Mouse (Mus musculus) Patski (cell line): ENCODE measurements at regions not wholly inside any gene's neighbourhood (a gene's known extent, or its start where the extent isn't known, plus 50 kb on each side); places are given as distances from the start of the nearest gene placed in this dataset.
"Not testable (repeated sequence)": the region's sequence is repeated elsewhere in the genome, so short reads cannot be mapped to it uniquely, and the experiment has no call there.

Experiments used
- ATAC-seq: fragments of 100-300 bp; one replicate; pipeline ENCODE4 v1.8.0; 2021
- CTCF ChIA-PET: fragments of 350-600 bp; sonication (Branson Sonifier 250); formaldehyde crosslinking; loops from one replicate; lab custom pipeline; 2022; ENCODE audit warnings: inconsistent platforms; lab: Charles Lee
- POLR2A ChIA-PET: fragments of 350-600 bp; sonication (Branson Sonifier 250); formaldehyde crosslinking; loops from one replicate; lab custom pipeline; 2022; ENCODE audit warnings: antibody characterized with exemption, inconsistent platforms; lab: Charles Lee
- DNase-seq: peaks from one replicate; pipeline ENCODE4 v3.0.0-alpha.2; 2011; ENCODE audit warnings: low read depth, low spot score
- H3K27me3 ChIP-seq: fragments of 371-371 bp; one replicate; pipeline ENCODE4 v1.5.1; 2021
- CTCF ChIP-seq: fragments of 100-300 bp; IDR thresholded peaks from one replicate; pipeline ENCODE4 v1.5.1; 2021
- in situ Hi-C: fragments of 300-500 bp; cut with MboI; formaldehyde crosslinking; loops from 3 replicates; pipeline ENCODE4 v1.11.1; 2018; ENCODE audit warnings: low pct_unique_long_range_greater_than_20kb, mixed read lengths

GRCm38 (mm10) chr2:51749247-51749646 is 121.9 kb downstream of the Tas2r134 start:
- no peak for TF ChIP-seq CTCF
- ChIA-PET CTCF (no interaction called here), POLR2A (no interaction called here)
- H3K27me3 ChIP-seq, result no peaks in the 10 kb centered on the region
- DNase-seq, result no peak
- in situ Hi-C loops, result no loop called here
- ATAC-seq, result no peak

GRCm38 (mm10) chr2:51752941-51753564 is 125.7 kb downstream of the Tas2r134 start:
- DNase-seq, result no peak
- no peak for ATAC-seq
- in situ Hi-C loops, result no loop called here
- H3K27me3 ChIP-seq, result no peaks in the 10 kb centered on the region
- ChIA-PET POLR2A (no interaction called here), CTCF (no interaction called here)
- no peak for TF ChIP-seq CTCF

GRCm38 (mm10) chr2:51753565-51754031 is 126.3 kb downstream of the Tas2r134 start:
- DNase-seq (no peak), ATAC-seq (no peak)
- TF ChIP-seq CTCF, result no peak
- POLR2A ChIA-PET, result no interaction called here
- in situ Hi-C loops, result no loop called here
- CTCF ChIA-PET, result no interaction called here
- H3K27me3 ChIP-seq, result no peaks in the 10 kb centered on the region

DNA sequence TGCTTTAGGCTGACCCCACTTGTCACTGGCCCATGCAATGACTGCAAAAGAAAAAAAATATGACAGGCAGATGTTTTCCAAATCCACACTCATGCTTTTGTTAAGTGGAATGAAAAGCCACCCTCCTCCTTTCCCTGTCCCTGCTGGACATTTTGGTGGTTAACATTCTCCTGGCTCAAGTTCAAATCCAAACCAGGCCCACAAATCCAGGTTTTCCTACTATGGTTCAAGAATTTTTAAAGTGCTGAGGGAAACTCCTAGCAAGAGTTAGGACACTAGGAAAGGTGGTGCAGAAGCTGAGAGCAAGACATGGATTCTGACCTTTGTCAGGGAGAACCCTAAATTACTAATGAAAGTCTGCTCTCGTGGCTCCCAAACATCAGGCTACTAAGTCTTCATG is 130.1 kb downstream of the Tas2r134 start:
- no peak for ATAC-seq
- DNase-seq, result no peak
- ChIA-PET CTCF (no interaction called here), POLR2A (no interaction called here)
- TF ChIP-seq CTCF, result no peak
- no peaks in the 10 kb centered on the region for H3K27me3 ChIP-seq
- in situ Hi-C loops, result no loop called here

GRCm38 (mm10) chr2:51758093-51758492 is 130.8 kb downstream of the Tas2r134 start:
- in situ Hi-C loops, result no loop called here
- DNase-seq (no peak), ATAC-seq (no peak)
- no peak for TF ChIP-seq CTCF
- CTCF ChIA-PET, result no interaction called here
- no peaks in the 10 kb centered on the region for H3K27me3 ChIP-seq
- POLR2A ChIA-PET, result no interaction called here

- ChIA-PET POLR2A (no interaction called here), CTCF (no interaction called here)
- ATAC-seq, result no peak
- TF ChIP-seq CTCF, result no peak
- no peak for DNase-seq
- no peaks in the 10 kb centered on the region for H3K27me3 ChIP-seq
- in situ Hi-C loops, result no loop called here
Measured at GRCm38 (mm10) chr2:51762866-51763265, 135.6 kb downstream of the Tas2r134 start.

GRCm38 (mm10) chr2:51767507-51768135 is 140.3 kb downstream of the Tas2r134 start:
- ChIA-PET CTCF (interaction anchor here (0.8 kb wide), 1 partner anchor 25 kb away, joined by 3 read pairs; no protein-coding TSS in a partner anchor), POLR2A (no interaction called here)
- DNase-seq, result no peak
- no peaks in the 10 kb centered on the region for H3K27me3 ChIP-seq
- in situ Hi-C loops, result no loop called here
- no peak for ATAC-seq
- TF ChIP-seq CTCF, result no peak

GRCm38 (mm10) chr2:51768298-51769271 is 141.3 kb downstream of the Tas2r134 start:
- ChIA-PET POLR2A (no interaction called here), CTCF (interaction anchor here (0.8 kb wide), 1 partner anchor 24 kb away, joined by 3 read pairs; no protein-coding TSS in a partner anchor)
- ATAC-seq (no peak), DNase-seq (no peak)
- TF ChIP-seq CTCF, result no peak
- in situ Hi-C loops, result no loop called here
- no peaks in the 10 kb centered on the region for H3K27me3 ChIP-seq

- no peak for ATAC-seq
- DNase-seq, result no peak
- CTCF ChIA-PET, result interaction anchor here (1.5 kb wide), 1 partner anchor 13 kb away, joined by 3 read pairs; no protein-coding TSS in a partner anchor
- peaks cover 9% of the 10 kb centered on the region for H3K27me3 ChIP-seq
- in situ Hi-C loops, result no loop called here
- no peak for TF ChIP-seq CTCF
- POLR2A ChIA-PET, result interaction anchor here (0.7 kb wide), 1 partner anchor 56 kb away, joined by 3 read pairs; no protein-coding TSS in a partner anchor
Measured at GRCm38 (mm10) chr2:51785169-51785568, 149.8 kb downstream of the Rbm43 start.

GRCm38 (mm10) chr2:51788896-51789295 is 146.1 kb downstream of the Rbm43 start:
- ChIA-PET CTCF (interaction anchor here (1.5 kb wide), 1 partner anchor 10 kb away, joined by 3 read pairs; no protein-coding TSS in a partner anchor), POLR2A (no interaction called here)
- ATAC-seq, result no peak
- TF ChIP-seq CTCF, result no peak
- in situ Hi-C loops, result no loop called here
- DNase-seq, result no peak
- H3K27me3 ChIP-seq, result peaks cover 9% of the 10 kb centered on the region

- CTCF ChIA-PET, result interaction anchor here (1.5 kb wide), 1 partner anchor 13 kb away, joined by 3 read pairs; no protein-coding TSS in a partner anchor
- POLR2A ChIA-PET, result not testable (repeated sequence)
Measured at GRCm38 (mm10) chr2:51793291-51793690, 141.7 kb downstream of the Rbm43 start.

More at GRCm38 (mm10) chr2:51793291-51793690, 141.7 kb downstream of the Rbm43 start:
- ATAC-seq, DNase-seq, H3K27me3 ChIP-seq, in situ Hi-C loops: not testable (repeated sequence)
